Mouse (Mus musculus) stomach, postnatal 0 days (tissue): Measurements from ENCODE around the gene Bri3.

Experiments used
- CTCF ChIP-seq: IDR thresholded peaks from 2 replicates; pipeline ENCODE4 v1.5.1; 2016; ENCODE audit warnings: antibody characterized with exemption, low read depth, mild to moderate bottlenecking, moderate library complexity
- EP300 ChIP-seq: optimal IDR thresholded peaks from 2 replicates; pipeline ENCODE3; 2016; ENCODE audit warnings: antibody characterized with exemption

GRCm38 (mm10) chr5:144412781-144413180 is 168.5 kb downstream of the Bri3 start:
- TF ChIP-seq EP300 (no peak), CTCF (no peak)
